Mouse (Mus musculus) spleen, postnatal 14 days (tissue): ENCODE measurements around the gene Gpr65.
"Not testable (repeated sequence)": the region's sequence is repeated elsewhere in the genome, so short reads cannot be mapped to it uniquely, and the experiment has no call there.

Experiments used
- DNase-seq, 2 experiments: peaks; one replicate each; pipeline ENCODE4 v3.0.0; 2021 to 2022; ENCODE audit warnings: low spot score in 2 of 2

The Gpr65 gene

DNA sequence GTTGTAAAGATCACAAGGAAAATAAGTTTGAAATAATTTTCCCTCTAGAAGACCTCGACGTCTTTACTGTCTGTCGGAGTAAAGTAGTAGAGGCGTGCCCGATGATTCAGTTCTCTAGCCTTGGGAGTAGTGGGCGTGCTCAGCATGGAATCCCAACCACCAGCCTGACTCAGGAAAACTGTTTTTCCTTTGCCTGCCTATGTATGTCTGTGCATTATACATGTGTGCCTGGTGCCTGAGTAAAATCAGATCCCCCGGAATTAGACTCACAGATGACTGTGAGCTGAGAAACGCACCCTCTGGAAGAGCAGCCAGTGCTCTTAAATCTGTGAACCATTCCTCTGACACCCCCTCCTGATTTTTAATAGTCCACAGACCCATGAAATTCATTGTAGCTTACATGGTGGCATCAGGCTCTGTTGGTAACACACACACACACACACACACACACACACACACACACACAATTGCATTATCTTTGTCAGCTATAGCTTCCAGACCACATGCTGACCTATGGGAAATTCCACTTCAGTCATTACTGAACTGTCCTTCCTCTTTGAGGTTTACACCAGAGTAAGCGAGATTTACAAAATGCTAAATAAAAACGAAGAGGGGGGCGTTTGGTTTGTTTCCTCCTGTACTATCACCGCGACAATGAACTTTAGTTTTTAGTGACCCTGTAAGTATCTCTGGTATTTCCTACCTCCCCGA lies 14.5 kb downstream of the Gpr65 start:
- no peak for DNase-seq

DNA sequence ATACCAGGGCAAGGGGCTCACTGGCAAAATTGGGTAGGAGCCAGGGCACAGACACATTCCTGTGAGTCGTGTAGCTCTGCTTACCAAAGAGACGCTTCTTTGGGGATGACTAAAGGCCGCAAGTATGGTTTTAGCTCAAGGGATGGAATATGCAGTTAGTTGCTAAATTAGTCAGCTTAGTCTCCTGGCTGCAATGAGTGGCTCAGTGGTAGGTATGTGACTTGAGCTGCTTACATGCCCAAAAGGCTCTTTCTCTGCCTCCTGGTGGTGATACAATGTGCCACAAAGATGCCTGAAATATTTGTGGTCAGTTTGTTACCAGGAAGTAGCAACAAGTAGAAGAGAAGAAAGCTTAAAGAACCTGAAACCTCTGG lies 15.0 kb downstream of the Gpr65 start:
- DNase-seq, result no peak

DNA sequence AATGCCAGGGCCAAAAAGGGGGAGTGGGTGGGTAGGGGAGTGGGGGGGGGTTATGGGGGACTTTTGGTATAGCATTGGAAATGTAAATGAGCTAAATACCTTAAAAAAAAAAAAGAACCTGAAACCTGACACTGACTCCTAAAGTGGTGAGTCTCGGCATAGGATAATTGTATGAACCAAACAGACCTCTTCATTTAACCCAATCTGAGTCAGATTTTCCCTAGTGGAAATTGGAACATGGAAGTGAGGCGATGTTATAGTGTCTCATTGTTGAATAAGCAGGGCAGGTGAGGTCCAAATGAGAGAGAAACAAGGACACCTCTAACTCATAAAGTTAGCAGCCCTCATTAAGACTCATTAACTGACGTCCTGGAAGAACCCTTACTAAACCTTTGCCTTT lies 16.0 kb downstream of the Gpr65 start:
- DNase-seq, result no peak

DNA sequence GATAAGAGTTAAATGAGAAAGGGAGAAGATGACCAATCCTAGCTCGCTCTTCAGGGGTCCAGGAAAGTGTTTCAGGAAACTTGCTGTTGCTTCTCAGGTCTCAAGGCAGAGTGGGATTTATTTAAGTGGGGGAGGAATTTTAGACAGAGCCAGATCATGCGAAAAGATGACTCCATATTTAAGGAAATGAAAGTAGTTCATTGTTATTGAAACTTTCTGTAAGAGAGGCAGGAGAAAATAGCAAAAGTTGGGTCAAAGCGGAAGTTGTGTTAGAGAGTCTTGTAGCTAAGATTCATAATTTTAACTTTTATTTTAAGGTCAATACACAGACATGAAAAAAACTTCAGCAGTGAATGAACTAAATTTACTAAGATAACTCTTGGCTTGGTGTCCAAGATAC lies 22.0 kb downstream of the Gpr65 start:
- no peak for DNase-seq

DNA sequence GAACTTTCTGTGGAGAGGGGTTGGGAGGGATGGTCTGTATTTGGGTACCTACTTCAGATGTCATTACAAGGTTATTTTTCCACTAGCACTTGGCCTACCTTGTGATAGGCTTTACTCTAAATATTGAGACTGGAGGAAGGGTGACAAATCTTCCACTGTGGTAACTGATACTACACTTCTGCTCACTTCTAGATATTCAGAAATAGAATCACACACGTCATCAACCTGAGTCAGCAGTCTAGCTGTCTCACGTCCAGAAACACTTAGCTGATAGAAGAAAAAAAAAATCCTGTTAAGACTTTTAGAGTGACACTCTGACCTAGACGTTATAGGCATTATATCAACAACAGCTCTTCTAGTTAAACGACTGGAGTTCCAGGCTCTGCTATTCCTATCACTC lies 23.8 kb downstream of the Gpr65 start:
- DNase-seq, result no peak

DNA sequence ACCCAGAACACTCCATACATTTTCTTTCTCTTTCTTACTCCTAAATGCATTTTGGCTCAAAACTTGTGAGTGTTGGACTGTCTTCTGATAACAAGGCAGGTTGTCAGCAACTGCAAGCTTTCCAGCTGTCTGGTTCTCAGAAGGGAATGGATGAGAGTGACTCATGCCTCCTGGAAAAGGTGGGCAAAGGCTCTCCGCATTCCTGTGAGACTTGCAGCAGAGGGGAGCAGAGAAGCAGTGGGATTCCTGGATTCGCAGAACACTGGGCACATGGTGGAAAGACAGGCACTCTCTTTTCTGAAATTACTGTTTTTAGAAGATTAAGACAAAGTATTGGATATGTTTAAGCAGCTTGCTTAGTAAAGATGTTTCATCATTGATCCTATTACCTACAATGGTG lies 25.8 kb downstream of the Gpr65 start:
- no peak for DNase-seq

DNA sequence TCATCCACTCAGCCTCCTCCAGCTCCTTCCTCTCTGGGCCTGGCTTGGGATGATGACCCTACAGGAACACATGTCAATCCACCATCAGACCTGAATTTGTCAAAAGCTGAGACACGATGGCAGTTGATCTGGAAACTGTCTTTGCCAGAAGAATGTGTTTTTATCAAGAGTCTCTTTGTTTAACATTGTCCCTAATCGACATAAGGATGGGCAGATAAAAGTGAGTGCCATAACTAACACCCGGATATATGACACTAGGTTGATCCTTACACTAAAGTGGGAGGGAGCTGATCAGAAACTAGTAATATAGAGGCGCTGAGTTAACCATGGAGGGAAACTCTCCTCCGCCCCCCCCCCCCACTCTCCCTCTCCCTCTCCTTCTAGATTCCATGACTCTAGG lies 33.5 kb downstream of the Gpr65 start:
- no peak for DNase-seq

DNA sequence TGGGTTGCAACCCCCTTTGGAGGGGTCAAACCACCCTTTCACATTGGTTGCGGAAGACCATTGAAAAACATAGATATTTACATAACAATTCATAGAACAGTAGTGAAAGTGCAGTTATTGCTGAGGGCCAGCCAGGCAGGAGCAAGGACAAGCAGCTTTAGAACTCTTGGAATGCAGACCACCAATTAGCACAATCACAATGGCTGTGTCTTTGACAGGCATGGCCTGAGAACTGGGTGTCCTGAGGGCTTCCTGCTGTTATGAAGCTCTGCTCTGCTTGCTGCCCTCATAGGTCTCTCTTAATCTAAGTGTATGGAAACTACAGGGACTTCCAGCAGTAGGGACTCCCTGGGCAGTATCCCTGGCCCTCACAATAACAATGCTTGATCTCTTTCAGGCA lies 34.6 kb downstream of the Gpr65 start:
- no peak for DNase-seq

DNA sequence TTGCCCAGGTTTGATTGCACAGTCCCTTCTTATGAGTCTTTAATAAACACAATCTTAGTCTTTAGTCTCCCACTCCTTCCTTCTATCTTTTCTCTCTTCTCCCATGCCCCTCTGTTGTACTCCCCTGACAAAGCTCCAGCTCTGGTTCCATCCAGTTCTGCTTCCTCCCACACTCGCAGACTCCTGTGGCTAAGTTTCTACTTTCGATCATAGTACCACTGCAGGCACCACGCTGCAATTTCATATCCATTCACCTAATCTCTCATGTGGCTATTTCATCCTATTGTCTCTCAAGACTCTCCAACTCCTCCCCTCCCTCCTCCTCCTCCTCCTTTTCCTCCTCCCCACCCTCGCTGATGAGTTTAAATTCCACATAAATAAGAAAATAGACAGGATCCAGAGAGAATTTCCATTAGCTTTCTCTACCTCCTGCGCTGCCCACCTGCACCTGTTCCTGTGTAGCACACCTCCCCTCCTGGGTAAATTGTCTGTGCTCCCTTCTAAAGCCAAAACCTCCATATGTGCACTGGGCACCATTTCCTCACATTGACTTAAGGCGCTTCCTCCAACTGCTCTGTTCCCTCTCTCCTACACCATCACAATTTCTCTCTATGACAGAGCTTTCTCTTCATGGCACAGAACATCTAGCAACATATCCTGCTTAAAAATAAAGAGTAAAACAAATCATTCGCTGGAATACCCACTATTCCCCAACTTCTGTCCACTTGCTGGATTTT lies 38.9 kb downstream of the Gpr65 start:
- DNase-seq, result no peak

DNA sequence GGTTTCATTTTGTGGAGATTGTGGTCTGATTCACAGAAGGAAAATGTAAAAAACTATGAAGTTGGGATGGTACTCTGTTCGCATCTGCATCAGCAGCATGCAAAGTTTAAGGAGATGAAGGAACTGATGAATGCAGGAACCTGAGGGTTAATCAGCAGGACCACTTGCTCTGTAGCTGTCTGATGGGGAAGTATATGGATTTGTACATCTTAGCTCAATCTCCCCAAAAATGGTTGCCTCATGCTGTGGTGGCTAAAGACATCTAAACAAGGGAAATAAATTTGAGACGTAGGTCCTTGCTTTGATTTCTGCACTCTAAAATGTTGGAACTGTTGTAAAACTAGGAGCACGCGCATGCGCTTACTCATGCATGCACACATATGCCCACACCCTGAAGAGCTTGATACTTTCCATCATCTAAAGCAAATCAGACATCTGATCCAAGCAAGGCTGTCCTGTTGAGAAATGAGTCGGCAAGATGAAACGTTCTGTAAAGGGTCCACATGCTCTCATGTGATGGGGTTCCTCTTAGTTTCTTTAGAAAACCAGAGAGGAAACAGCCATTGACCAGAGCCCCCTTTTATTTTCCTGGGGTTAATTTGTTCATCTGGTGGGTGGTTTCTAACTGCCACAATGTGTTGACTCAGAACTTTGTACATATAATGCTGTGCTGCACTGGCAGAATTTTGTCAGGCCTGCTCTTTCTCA lies 43.1 kb downstream of the Gpr65 start:
- DNase-seq, result no peak

DNA sequence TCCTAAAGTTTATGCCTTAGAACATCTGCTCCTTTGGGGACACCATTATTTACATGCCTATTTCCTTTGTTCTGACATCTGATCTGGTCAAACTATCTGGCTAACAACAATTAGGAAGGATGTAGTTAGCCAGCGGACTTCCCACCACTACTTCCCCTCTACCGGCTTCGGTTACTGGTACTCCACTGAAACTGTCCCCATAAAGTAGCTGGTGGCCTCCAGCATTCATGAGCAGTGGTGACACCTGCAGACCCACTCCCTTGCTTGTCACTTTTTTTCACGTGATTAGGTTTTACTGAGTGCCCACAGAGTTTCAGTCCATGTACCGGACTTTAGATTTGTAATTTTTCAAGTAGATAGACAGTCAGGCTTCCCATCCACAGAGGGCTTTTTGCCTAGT lies 47.5 kb downstream of the Gpr65 start:
- no peak for DNase-seq

DNA sequence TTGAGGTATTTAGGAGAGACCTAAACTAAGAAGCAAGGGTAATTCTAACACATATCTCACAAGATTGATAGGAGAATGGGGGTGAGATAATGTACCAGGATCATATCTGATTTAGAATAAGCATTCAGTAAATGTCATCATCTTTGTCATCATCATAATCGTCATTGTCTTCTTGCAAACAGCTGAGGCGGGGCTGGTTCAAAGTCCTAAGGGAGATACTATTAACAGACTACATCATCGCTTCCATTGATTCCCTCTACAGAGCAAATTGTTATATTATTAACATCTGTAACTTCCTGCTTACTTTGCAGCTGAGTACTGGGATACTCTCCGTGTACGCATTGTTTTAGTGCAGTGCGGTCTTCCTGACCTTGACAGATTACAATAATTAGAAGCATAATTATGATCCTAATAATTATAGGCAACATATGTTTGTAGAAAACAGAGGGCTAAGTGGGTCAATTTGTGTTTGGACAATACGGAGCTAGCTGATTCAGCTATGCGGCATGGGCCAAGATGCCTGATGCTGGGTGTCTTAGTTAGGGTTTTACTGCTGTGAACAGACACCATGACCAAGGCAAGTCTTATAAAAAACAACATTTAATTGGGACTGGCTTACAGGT lies 49.4 kb downstream of the Gpr65 start:
- DNase-seq, result no peak

DNA sequence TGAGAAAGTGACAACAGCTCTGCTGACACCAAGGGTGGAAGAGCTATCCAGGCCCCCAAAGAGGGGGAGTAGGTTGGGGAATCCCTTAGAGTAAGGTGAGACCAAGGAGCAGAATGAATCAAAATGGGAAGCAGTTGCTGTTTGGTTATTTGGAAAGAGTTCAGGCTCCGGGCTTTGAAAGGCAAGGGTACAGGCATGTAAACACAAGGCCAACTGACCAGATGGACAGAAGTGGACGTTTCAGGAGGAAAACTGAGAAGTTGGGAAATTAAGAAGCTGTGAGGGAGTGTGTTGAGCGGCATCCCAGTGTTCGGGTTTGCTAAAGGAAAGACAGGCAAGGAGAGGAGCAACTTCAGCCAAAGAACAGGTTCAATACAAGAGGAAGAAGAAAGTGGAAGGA lies 54.0 kb downstream of the Gpr65 start:
- no peak for DNase-seq

DNA sequence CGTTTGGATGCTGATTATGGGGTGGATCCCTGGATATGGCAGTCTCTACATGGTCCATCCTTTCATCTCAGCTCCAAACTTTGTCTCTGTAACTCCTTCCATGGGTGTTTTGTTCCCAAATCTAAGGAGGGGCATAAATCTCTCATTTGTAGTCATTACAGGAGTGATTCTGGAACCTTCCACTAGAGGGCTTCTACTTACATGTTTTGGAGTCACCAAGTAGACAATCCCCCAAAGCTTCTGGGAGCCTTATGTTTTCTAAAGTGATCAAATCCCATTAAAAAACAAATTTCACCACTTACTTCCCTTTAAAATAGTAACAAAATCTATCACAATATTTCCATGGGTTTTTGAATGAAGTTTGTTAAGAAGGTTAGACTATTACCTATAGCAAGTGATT lies 55.7 kb downstream of the Gpr65 start:
- DNase-seq, result not testable (repeated sequence)
